Mouse (Mus musculus): ENCODE data around the gene Brms1. TPM values are rescaled to one million over a fixed set of nuclear protein-coding genes. Genes with fewer than 3 reads are reported as not detected.

The Brms1 gene
- polyA plus RNA-seq, 1 experiment from 2014 or later, result 23.0 TPM

DNA sequence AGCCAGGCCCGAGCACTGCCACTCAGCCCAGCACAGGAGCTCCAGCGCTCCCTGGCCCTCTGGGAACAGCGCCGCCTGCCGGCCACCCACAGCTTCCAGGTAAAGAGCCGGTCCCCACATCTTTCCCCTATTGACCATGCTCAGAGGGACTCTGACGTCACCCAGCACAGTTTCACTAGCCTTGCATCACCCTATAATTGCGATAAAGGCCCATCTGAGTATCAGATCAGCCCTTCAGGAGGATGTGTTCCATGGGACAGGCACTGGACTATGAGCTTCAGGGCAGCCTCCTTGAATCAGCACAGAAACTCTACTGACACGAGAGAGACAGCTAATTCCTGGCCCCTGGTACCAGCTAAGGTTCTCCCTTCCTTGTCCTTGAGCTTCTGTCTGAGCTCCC, 12.8 kb downstream of the Brms1 start:
- H3K36me3 ChIP-seq, result peaks cover 6% of the 10 kb centered on the region; the same call in 1 of the 2 replicates
- peaks cover 40% of the 10 kb centered on the region for H3K4me1 ChIP-seq (replicated peaks)
- H3K27me3 ChIP-seq, result peaks cover 23% of the 10 kb centered on the region
- H3K9me3 ChIP-seq (replicated peaks), result no peaks in the 10 kb centered on the region
- no peak overlapping the region for H3K4me2 ChIP-seq
- H3K9ac ChIP-seq, result no peak overlapping the region
- H3K27ac ChIP-seq, result no peak overlapping the region
- 23% methylated on average over 9 of the region's 9 CpGs for WGBS
- no peak overlapping the region for H3K4me3 ChIP-seq
- ATAC-seq (replicated peaks; ENCODE audit: insufficient number of reproducible peaks, insufficient read depth, low FRiP score, low read depth), result no peak

DNA sequence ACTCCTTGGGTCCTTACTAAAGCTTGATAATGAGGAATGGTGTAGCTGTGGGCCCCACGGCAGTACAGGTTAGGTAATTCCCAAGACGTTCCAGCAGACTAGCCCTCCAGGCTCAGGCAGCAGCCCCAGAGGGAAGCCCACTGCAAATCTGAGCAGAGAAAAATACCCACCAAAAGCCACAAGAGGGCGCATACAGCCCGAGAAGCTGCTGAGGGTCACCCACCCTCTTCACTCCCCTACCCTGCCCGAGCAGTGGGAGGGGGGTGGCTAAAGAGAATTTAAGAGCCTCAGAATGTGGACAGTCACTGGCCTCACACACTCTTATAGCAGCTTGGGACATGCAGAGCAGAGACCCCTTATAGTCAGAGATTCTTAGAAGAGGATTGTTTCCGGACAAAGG, 15.1 kb downstream of the Brms1 start:
- no peak overlapping the region for H3K27ac ChIP-seq
- H3K36me3 ChIP-seq, result no peaks in the 10 kb centered on the region
- no peak overlapping the region for H3K9ac ChIP-seq
- WGBS, result 10% methylated on average over 6 of the region's 6 CpGs
- ATAC-seq (replicated peaks; ENCODE audit: insufficient number of reproducible peaks, insufficient read depth, low FRiP score, low read depth), result no peak
- H3K4me3 ChIP-seq, result no peak overlapping the region
- peaks cover 23% of the 10 kb centered on the region for H3K27me3 ChIP-seq
- H3K4me2 ChIP-seq, result no peak overlapping the region
- H3K4me1 ChIP-seq (replicated peaks), result peaks cover 45% of the 10 kb centered on the region
- no peaks in the 10 kb centered on the region for H3K9me3 ChIP-seq (replicated peaks)

DNA sequence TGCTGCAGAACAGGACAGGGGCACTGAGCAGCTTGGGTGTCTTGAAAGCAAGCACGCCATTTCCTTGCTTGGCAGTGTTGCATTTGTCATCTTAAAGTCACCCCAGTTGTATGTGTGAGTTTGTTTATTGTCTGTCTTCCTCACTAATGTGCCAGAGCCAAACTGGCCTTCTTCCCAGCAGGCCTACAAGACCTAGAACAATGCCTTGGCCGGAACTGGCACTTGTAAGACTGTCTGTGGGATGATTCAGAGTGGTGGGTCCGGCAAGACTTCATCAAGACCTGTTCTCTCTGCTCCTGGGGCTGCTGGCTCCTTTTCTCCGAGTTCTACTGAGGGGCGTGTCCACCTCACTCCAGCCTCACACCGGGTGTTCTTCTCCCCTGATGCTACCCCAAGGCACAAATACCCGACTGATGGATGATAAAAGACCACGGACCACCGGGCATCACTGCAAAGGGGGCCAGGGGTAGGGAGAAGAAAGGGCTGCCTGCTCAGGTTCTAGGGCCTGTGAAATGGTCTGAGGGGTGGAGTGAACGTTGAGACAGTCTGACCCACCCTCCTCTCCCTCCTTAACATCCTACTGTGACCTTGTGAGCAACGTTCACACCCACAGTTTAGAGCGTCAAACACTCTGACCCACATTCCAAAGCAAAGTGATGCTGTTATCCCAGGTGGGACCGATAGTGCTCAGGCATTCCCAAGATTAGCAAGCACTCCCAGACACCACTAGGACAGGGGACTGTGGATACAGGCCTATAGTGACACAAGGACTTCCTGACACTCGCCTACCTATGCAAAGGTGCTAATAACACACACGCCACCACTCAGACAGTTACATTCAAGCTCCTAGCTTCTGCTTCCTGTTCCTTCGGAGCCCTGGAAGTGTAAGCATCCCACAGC, 17.0 kb downstream of the Brms1 start:
- H3K27ac ChIP-seq, result peak overlapping the region; percentile 55
- 26% methylated on average over 16 of the region's 16 CpGs for WGBS

DNA sequence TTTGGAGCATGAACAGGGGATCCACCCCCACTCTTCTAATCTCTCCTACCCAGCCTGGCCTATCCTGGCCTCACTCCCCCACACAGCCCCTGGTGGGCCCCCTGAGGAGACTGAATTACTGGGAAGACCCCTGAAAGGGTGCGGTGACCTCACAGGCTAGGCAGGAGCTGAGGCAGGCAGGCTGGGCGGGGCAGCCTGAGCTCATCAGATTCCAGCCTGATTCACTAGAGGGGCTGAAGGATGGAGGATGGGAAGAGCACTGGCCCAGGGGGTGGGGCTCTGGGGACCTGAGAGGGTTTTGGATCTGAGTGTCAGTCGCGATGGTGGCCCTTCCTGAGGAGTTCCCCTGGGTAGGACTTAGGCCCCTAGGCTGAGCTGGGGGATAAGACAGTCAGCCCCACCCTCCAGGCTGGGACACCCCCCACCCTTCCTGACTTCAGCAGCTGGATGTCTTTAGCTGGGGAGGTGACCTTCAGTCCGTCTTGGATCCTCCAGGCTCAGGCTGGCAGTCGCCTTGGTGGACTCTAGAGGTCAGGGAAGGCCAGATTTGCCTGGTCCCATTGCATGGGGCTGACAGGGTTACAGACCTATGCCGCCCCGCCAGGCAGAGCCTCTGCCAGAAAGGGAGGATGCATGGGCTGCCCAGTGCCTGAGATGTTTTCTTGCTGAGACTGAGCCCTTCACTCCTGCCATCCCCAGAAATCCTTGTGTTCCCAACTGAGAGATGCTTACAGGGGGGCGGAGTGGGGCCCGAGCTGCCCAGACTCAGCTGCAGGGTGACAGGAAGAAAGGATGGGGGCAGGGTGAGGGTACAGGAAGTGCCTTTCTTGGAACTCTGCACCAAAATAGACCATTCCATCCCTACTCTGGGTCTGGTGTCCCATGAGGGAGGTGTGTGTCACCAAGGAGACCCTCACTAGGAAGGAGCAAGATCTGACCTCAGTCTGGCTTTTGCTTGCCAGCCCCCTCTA, 17.9 kb downstream of the Brms1 start:
- no peak overlapping the region for H3K4me3 ChIP-seq
- H3K27me3 ChIP-seq, result peaks cover 5% of the 10 kb centered on the region; the same call in 1 of the 2 replicates
- WGBS, result 8% methylated on average over 10 of the region's 10 CpGs
- peaks cover 32% of the 10 kb centered on the region for H3K4me1 ChIP-seq (replicated peaks)
- H3K4me2 ChIP-seq, result no peak overlapping the region
- H3K27ac ChIP-seq, result peak overlapping the region; percentile 55
- no peaks in the 10 kb centered on the region for H3K36me3 ChIP-seq
- peak; percentile 27 for ATAC-seq (replicated peaks; ENCODE audit: insufficient number of reproducible peaks, insufficient read depth, low FRiP score, low read depth)
- H3K9me3 ChIP-seq (replicated peaks), result no peaks in the 10 kb centered on the region
- H3K9ac ChIP-seq, result 0 out of 2 replicates have a peak overlapping the region, but pooled peaks have one; percentile 3

More for the DNA sequence above, 17.0 kb downstream of the Brms1 start:
- Histone ChIP-seq H3K27me3 (peaks cover 14% of the 10 kb centered on the region), H3K36me3 (no peaks in the 10 kb centered on the region), H3K4me2 (no peak overlapping the region), H3K9ac (no peak overlapping the region), H3K9me3 (replicated peaks) (no peaks in the 10 kb centered on the region), H3K4me3 (no peak overlapping the region), H3K4me1 (replicated peaks) (peaks cover 32% of the 10 kb centered on the region)
- ATAC-seq (replicated peaks; ENCODE audit: insufficient number of reproducible peaks, insufficient read depth, low FRiP score, low read depth), result no peak

DNA sequence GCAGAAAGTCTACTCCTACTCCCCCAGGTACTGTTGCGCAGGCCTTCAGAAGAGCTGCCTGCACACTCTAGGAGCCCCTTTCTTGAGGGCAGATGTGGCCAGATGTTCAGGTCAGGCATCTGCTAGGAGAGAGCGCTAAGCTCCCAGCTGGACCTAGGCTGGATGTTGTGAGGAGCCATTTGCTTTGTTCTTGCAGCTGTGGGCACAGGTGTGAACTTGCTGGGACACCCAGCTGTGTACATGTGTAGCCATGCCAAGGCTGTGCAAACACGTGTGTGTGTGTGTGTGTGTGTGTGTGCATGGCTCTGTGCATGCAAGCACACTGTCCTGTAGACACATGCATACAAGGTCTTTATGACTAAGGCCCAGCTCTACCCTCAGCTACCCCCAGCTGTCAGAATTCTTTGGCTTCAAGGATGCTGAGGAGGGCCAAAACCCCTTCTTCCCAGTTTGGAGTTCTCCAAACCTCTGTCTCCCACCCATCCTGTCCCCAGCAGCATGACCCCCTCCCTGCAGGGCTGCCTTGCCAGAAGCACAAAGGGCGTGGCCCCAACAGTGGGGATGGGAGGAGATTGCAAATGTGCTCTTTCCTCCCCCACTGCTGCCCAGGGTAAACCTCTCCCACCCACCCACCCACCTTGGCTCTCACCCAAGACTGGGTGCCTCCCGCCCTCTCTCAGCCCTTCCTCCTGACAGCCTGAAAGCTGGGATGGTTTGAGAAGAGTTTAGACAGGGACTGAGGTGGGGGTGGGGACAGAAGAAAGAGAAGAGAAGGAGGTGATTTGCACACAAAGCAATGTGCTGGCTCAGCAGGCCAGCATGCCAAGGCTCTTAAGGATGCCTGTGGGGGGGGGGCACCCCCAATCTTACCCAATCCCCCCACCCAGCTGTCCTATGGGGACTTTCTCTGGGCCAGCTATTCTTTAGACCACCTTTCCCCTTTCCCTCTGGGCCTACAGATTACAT, 19.5 kb downstream of the Brms1 start:
- H3K4me1 ChIP-seq (replicated peaks), result peaks cover 37% of the 10 kb centered on the region
- no peak overlapping the region for H3K4me2 ChIP-seq
- 47% methylated on average over 5 of the region's 5 CpGs for WGBS

DNA sequence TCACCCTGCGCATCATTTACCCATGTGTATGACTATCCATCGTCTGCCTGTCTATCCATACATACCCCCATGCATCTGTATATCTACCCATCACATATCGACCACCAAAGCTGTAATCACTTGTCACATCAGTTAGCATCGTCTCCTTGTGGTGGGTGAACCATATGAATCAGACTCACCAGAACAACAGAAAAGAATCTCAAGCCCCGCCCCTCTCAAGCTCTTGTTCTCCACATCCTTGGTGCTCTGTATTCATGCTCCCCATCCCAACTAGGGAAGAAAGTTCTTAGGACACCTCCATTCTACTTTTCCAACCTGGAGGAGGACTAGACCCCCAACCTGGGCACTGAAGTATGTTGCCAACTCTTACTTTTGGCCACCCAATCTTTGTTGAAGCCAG, 20.9 kb downstream of the Brms1 start:
- H3K4me2 ChIP-seq, result no peak overlapping the region
- H3K9me3 ChIP-seq (replicated peaks), result no peaks in the 10 kb centered on the region
- 84% methylated on average over 5 of the region's 5 CpGs for WGBS
- H3K4me3 ChIP-seq, result no peak overlapping the region
- H3K27ac ChIP-seq, result no peak overlapping the region
- ATAC-seq (replicated peaks; ENCODE audit: insufficient number of reproducible peaks, insufficient read depth, low FRiP score, low read depth), result no peak
- H3K27me3 ChIP-seq, result no peaks in the 10 kb centered on the region
- H3K4me1 ChIP-seq (replicated peaks), result peaks cover 39% of the 10 kb centered on the region
- no peaks in the 10 kb centered on the region for H3K36me3 ChIP-seq
- H3K9ac ChIP-seq, result no peak overlapping the region

More for the DNA sequence above, 19.5 kb downstream of the Brms1 start:
- no peaks in the 10 kb centered on the region for H3K9me3 ChIP-seq (replicated peaks)
- H3K9ac ChIP-seq, result no peak overlapping the region
- H3K4me3 ChIP-seq, result no peak overlapping the region
- H3K27me3 ChIP-seq, result no peaks in the 10 kb centered on the region
- no peaks in the 10 kb centered on the region for H3K36me3 ChIP-seq
- no peak; the same call in 1 of the 2 replicates for ATAC-seq (replicated peaks; ENCODE audit: insufficient number of reproducible peaks, insufficient read depth, low FRiP score, low read depth)
- peak overlapping the region; percentile 29; the same call in 1 of the 2 replicates for H3K27ac ChIP-seq

DNA sequence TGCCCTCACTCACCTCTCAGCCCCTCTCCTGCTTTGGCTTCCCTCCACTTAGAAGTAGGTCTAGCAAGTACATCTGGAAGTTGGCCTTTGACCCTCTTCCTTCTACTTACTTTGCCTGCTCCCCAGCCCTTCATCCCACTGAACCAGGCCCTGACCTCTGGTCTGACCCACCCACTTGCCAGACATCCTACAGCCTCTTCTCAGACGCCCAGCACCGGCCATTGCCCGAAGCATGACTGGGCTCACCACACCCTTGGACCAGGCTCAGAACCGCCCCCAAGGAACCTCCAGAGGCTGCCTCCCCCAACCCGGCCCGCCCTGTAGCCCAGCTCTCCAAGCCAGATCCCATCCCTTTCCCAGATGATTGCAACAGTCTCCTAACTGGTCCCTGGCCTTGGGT, 21.3 kb downstream of the Brms1 start:
- Histone ChIP-seq H3K36me3 (no peaks in the 10 kb centered on the region), H3K27me3 (no peaks in the 10 kb centered on the region), H3K4me3 (no peak overlapping the region), H3K27ac (no peak overlapping the region), H3K9me3 (replicated peaks) (no peaks in the 10 kb centered on the region), H3K9ac (no peak overlapping the region), H3K4me1 (replicated peaks) (peaks cover 43% of the 10 kb centered on the region), H3K4me2 (no peak overlapping the region)
- no peak for ATAC-seq (replicated peaks; ENCODE audit: insufficient number of reproducible peaks, insufficient read depth, low FRiP score, low read depth)
- 61% methylated on average over 6 of the region's 6 CpGs for WGBS

DNA sequence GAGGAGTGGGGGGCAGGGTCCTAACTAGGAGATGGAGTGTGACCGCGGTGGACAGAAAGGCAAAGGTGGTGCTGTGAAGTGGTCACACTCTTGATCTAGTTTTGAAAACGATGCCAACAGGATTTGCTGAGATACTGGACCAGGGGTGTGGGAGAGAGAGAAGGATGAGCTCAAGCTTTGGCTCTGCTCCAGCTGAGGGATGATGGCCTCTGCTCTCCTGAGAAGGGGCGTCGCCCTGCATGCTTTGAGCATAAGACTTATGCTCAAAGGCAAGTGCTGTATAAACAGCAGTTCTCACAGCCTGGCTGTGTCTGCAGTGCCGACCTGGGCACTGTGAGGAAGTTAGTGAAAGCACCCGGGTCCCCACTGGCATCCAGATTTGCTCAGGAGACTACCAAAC, 23.9 kb downstream of the Brms1 start:
- WGBS, result 47% methylated on average over 7 of the region's 7 CpGs
- Histone ChIP-seq H3K9me3 (replicated peaks) (no peaks in the 10 kb centered on the region), H3K4me3 (no peak overlapping the region), H3K27ac (no peak overlapping the region), H3K9ac (no peak overlapping the region), H3K4me2 (no peak overlapping the region), H3K27me3 (peaks cover 18% of the 10 kb centered on the region), H3K4me1 (replicated peaks) (peaks cover 48% of the 10 kb centered on the region), H3K36me3 (no peaks in the 10 kb centered on the region)
- no peak for ATAC-seq (replicated peaks; ENCODE audit: insufficient number of reproducible peaks, insufficient read depth, low FRiP score, low read depth)

DNA sequence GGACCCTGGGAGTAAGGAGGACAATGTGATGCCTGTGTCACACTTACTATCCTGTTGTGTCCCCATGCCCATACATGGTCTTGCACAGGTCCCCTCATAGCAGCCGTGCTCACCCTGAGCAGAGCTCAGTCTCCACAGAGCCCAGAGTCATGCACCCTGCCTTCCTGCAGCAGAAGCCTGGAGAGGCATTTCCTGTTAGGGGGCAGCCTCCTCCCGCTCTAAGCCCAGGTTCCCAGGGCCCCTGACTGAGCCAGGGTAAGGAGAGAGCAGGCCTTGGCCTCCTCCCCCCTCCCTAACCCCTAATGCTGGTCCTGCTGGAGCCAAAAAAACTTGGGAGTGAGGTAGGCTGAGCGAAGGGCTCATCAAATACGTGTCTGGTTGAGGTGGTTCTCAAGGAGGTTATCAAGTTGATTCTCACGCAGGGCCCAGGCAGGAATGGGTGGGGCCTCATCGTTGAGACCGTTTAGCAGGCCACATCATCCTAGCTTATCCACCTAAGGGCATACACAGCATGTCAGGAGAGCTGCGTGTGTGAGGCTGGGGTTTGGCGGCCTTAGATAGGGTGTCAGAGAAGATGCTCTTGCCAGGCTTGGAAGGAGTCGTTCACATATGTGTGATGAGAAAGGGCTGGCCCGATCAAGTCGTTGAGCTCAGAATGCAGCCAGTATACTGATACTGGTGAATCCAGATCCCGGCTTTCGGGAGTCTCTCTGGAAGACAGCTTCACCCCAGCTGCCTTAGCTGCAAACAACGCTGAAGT, 26.1 kb downstream of the Brms1 start:
- H3K27me3 ChIP-seq, result peaks cover 31% of the 10 kb centered on the region
- WGBS, result 5% methylated on average over 15 of the region's 15 CpGs
- peak overlapping the region; percentile 56 for H3K9ac ChIP-seq
- ATAC-seq (replicated peaks; ENCODE audit: insufficient number of reproducible peaks, insufficient read depth, low FRiP score, low read depth), result no peak; the same call in 1 of the 2 replicates
- H3K4me3 ChIP-seq, result peak overlapping the region; percentile 49
- no peaks in the 10 kb centered on the region for H3K36me3 ChIP-seq
- H3K9me3 ChIP-seq (replicated peaks), result no peaks in the 10 kb centered on the region
- peak overlapping the region; percentile 94 for H3K4me2 ChIP-seq
- H3K27ac ChIP-seq, result peak overlapping the region; percentile 71
- H3K4me1 ChIP-seq (replicated peaks), result peaks cover 50% of the 10 kb centered on the region
